Mouse (Mus musculus) erythroblast, embryonic 14.5 days (primary cell): ENCODE measurements around the gene Dlg2.

Source experiments
- GATA1 ChIP-seq: IDR thresholded peaks from 2 replicates; pipeline ENCODE4 v1.6.1; 2012; ENCODE audit warnings: low read length, inconsistent platforms, mixed read lengths
- TAL1 ChIP-seq: IDR thresholded peaks from 3 replicates; pipeline ENCODE4 v1.6.1; 2012; ENCODE audit warnings: low read length, inconsistent platforms, mixed read lengths

- TF ChIP-seq GATA1 (no peak), TAL1 (no peak)
These were observed 175.1 kb downstream of the Dlg2 start for GRCm38 (mm10) chr7:90651611-90652010.
